Mouse (Mus musculus) liver, adult 2 months (tissue): ENCODE data around the gene Setd6.

ENCODE experiments used
- CTCF ChIP-seq: fragments of 200-500 bp; IDR thresholded peaks from 2 replicates; pipeline ENCODE4 v1.5.1; 2011; ENCODE audit warnings: low read depth, low read length, control low read depth
- POLR2A ChIP-seq: fragments of 200-500 bp; IDR thresholded peaks from 2 replicates; pipeline ENCODE4 v1.6.1; 2011; ENCODE audit warnings: low read length, control low read depth; ENCODE audit not compliant: insufficient read depth; ENCODE audit errors: extremely low read depth

GRCm38 (mm10) chr8:95748028-95748427 is 32.3 kb downstream of the Setd6 start:
- no peak for TF ChIP-seq POLR2A
- no peak for TF ChIP-seq CTCF
